Mouse (Mus musculus) intestine, embryonic 15.5 days (tissue): Measurements from ENCODE around the gene Ehmt1. TPM values are rescaled to one million over a fixed set of nuclear protein-coding genes. Genes with fewer than 3 reads are reported as not detected.

ENCODE experiments used
- polyA plus RNA-seq: library from polyadenylated mRNA; unstranded; fragments of >200 nt; fragmentation: Nextera tagmentation; extraction: Ambion mirVana; gene quantifications from 2 replicates; pipeline ENCODE4 v1.2.1, GENCODE M21; 2015

Gene Ehmt1
- polyA plus RNA-seq, 1 experiment from 2014 or later, result 72.4 TPM

Other genes with a start within 250 kb of the Ehmt1 start
- 0.70 and 1.2 TPM in 2 replicates for gene Cacna1b, start 156.5 kb downstream of the Ehmt1 start, polyA plus RNA-seq
- gene Arrdc1, start 15.6 kb upstream of the Ehmt1 start, polyA plus RNA-seq, result 79.2 and 90.8 TPM in 2 replicates
- gene Zmynd19, start 30.2 kb upstream of the Ehmt1 start, polyA plus RNA-seq, result 13.8 and 16.5 TPM in 2 replicates
- 21.8 and 24.0 TPM in 2 replicates for gene Dph7, start 42.8 kb upstream of the Ehmt1 start, polyA plus RNA-seq
- gene Mrpl41, start 55.5 kb upstream of the Ehmt1 start, polyA plus RNA-seq, result 136 and 141 TPM in 2 replicates
- 7.7 and 8.5 TPM in 2 replicates for gene Pnpla7, start 56.4 kb upstream of the Ehmt1 start, polyA plus RNA-seq
- gene Nsmf, start 134.7 kb upstream of the Ehmt1 start, polyA plus RNA-seq, result 48.8 and 50.6 TPM in 2 replicates
- gene Entpd8, start 160.7 kb upstream of the Ehmt1 start, polyA plus RNA-seq, result 8.9 and 11.7 TPM in 2 replicates
- gene Noxa1, start 175.5 kb upstream of the Ehmt1 start, polyA plus RNA-seq, result 5.6 and 10.0 TPM in 2 replicates